Mouse (Mus musculus): ENCODE measurements around the gene Cebpg. TPM values are rescaled to one million over a fixed set of nuclear protein-coding genes. Genes with fewer than 3 reads are reported as not detected.

The Cebpg gene
- total and polyA plus RNA-seq, 3 experiments: 6.0 to 26.1 (median 21.9) TPM

- DNase-seq: peak; percentile 51 to 54
- Histone ChIP-seq H3K36me3 (ENCODE audit: control insufficient read depth, insufficient read depth, low read length) (no peaks in the 10 kb centered on the region), H3K4me1 (ENCODE audit: control insufficient read depth, insufficient read depth, low read length) (peaks cover 4% of the 10 kb centered on the region), H3K27ac (no peak overlapping the region), H3K79me2 (replicated peaks; ENCODE audit: control insufficient read depth, insufficient read depth, low read length) (no peaks in the 10 kb centered on the region), H3K27me3 (ENCODE audit: control insufficient read depth, insufficient read depth, low read length) (no peaks in the 10 kb centered on the region), H3K9ac (ENCODE audit: low read depth, low read length) (no peak overlapping the region), H3K4me3 (no peak overlapping the region)
- 60% methylated on average over 3 of the region's 3 CpGs for WGBS
- TF ChIP-seq POLR2A (IDR thresholded peaks at IDR 0.05; ENCODE audit: insufficient read depth, low read depth, low read length) (no peak), CTCF (IDR thresholded peaks at IDR 0.05) (peak; percentile 73), EP300 (IDR thresholded peaks at IDR 0.05; ENCODE audit: insufficient read depth, low read depth, low read length) (no peak)
- intact Hi-C loops (cut with DNase I): loop anchor here (1.0 to 2.0 kb wide), 5 partner anchors 16 to 238 kb away; partner anchors contain the start of gene Cebpa
Observed at GRCm38 (mm10) chr7:35026838-35027291, 29.5 kb downstream of the Cebpg start.

- Histone ChIP-seq H3K4me1 (ENCODE audit: control insufficient read depth, insufficient read depth, low read length) (peaks cover 4% of the 10 kb centered on the region), H3K27me3 (ENCODE audit: control insufficient read depth, insufficient read depth, low read length) (no peaks in the 10 kb centered on the region), H3K27ac (no peak overlapping the region), H3K36me3 (ENCODE audit: control insufficient read depth, insufficient read depth, low read length) (no peaks in the 10 kb centered on the region), H3K79me2 (replicated peaks; ENCODE audit: control insufficient read depth, insufficient read depth, low read length) (no peaks in the 10 kb centered on the region), H3K9ac (ENCODE audit: low read depth, low read length) (no peak overlapping the region), H3K4me3 (no peak overlapping the region)
- 77% methylated on average over 4 of the region's 4 CpGs for whole genome bisulfite sequencing
- no peak for DNase-seq
- intact Hi-C loops (cut with DNase I): loop anchor here (1.0 to 2.0 kb wide), 5 partner anchors 17 to 239 kb away; partner anchors contain the start of gene Cebpa
- TF ChIP-seq CTCF (IDR thresholded peaks at IDR 0.05) (no peak), POLR2A (IDR thresholded peaks at IDR 0.05; ENCODE audit: insufficient read depth, low read depth, low read length) (no peak), EP300 (IDR thresholded peaks at IDR 0.05; ENCODE audit: insufficient read depth, low read depth, low read length) (no peak)
Observed at GRCm38 (mm10) chr7:35026276-35026630, 30.1 kb downstream of the Cebpg start.

GRCm38 (mm10) chr7:35025409-35026275 lies 30.7 kb downstream of the Cebpg start:
- intact Hi-C loops (cut with DNase I): loop anchor here (1.0 to 2.0 kb wide), 5 partner anchors 17 to 239 kb away; partner anchors contain the start of gene Cebpa
- peak; percentile 82 for TF ChIP-seq EP300 (IDR thresholded peaks at IDR 0.05; ENCODE audit: insufficient read depth, low read depth, low read length)
- peak; percentile 98 for TF ChIP-seq CTCF (IDR thresholded peaks at IDR 0.05)
- TF ChIP-seq POLR2A (IDR thresholded peaks at IDR 0.05; ENCODE audit: insufficient read depth, low read depth, low read length): no peak
- Histone ChIP-seq H3K79me2 (replicated peaks; ENCODE audit: control insufficient read depth, insufficient read depth, low read length) (no peaks in the 10 kb centered on the region), H3K4me3 (no peak overlapping the region), H3K27me3 (ENCODE audit: control insufficient read depth, insufficient read depth, low read length) (no peaks in the 10 kb centered on the region), H3K4me1 (ENCODE audit: control insufficient read depth, insufficient read depth, low read length) (peaks cover 4% of the 10 kb centered on the region), H3K27ac (no peak overlapping the region), H3K9ac (ENCODE audit: low read depth, low read length) (no peak overlapping the region), H3K36me3 (ENCODE audit: control insufficient read depth, insufficient read depth, low read length) (no peaks in the 10 kb centered on the region)
- 46% methylated on average over 5 of the region's 5 CpGs for WGBS
- DNase-seq: peak; percentile 77 to 88

GRCm38 (mm10) chr7:35024426-35024825 lies 31.9 kb downstream of the Cebpg start:
- DNase-seq: no peak

GRCm38 (mm10) chr7:35023251-35023650 lies 33.1 kb downstream of the Cebpg start:
- H3K4me1 ChIP-seq (ENCODE audit: control insufficient read depth, insufficient read depth, low read length): no peaks in the 10 kb centered on the region; the same call in 1 of the 2 replicates
- TF ChIP-seq CTCF (IDR thresholded peaks at IDR 0.05) (no peak), POLR2A (IDR thresholded peaks at IDR 0.05; ENCODE audit: insufficient read depth, low read depth, low read length) (no peak), EP300 (IDR thresholded peaks at IDR 0.05; ENCODE audit: insufficient read depth, low read depth, low read length) (no peak)
- WGBS: 80% methylated on average over 4 of the region's 4 CpGs
- no peak for DNase-seq
- H3K27me3 ChIP-seq (ENCODE audit: control insufficient read depth, insufficient read depth, low read length): no peaks in the 10 kb centered on the region
- no peak overlapping the region for H3K9ac ChIP-seq (ENCODE audit: low read depth, low read length)
- intact Hi-C loops (cut with DNase I): no loop called here
- H3K27ac ChIP-seq: no peak overlapping the region
- no peak overlapping the region for H3K4me3 ChIP-seq
- H3K36me3 ChIP-seq (ENCODE audit: control insufficient read depth, insufficient read depth, low read length): no peaks in the 10 kb centered on the region
- no peaks in the 10 kb centered on the region for H3K79me2 ChIP-seq (replicated peaks; ENCODE audit: control insufficient read depth, insufficient read depth, low read length)

More at GRCm38 (mm10) chr7:35024426-35024825, 31.9 kb downstream of the Cebpg start:
- TF ChIP-seq CTCF (IDR thresholded peaks at IDR 0.05) (no peak), POLR2A (IDR thresholded peaks at IDR 0.05; ENCODE audit: insufficient read depth, low read depth, low read length) (no peak), EP300 (IDR thresholded peaks at IDR 0.05; ENCODE audit: insufficient read depth, low read depth, low read length) (no peak)
- intact Hi-C loops (cut with DNase I): no loop called here
- no peaks in the 10 kb centered on the region for H3K27me3 ChIP-seq (ENCODE audit: control insufficient read depth, insufficient read depth, low read length)
- no peaks in the 10 kb centered on the region for H3K36me3 ChIP-seq (ENCODE audit: control insufficient read depth, insufficient read depth, low read length)
- H3K4me1 ChIP-seq (ENCODE audit: control insufficient read depth, insufficient read depth, low read length): peaks cover 4% of the 10 kb centered on the region
- H3K79me2 ChIP-seq (replicated peaks; ENCODE audit: control insufficient read depth, insufficient read depth, low read length): no peaks in the 10 kb centered on the region
- no peak overlapping the region for H3K27ac ChIP-seq
- 89% methylated on average over 1 of the region's 1 CpGs for WGBS
- no peak overlapping the region for H3K4me3 ChIP-seq
- H3K9ac ChIP-seq (ENCODE audit: low read depth, low read length): no peak overlapping the region

GRCm38 (mm10) chr7:35021365-35021764 lies 35.0 kb downstream of the Cebpg start:
- Histone ChIP-seq H3K4me3 (no peak overlapping the region), H3K9ac (ENCODE audit: low read depth, low read length) (no peak overlapping the region), H3K36me3 (ENCODE audit: control insufficient read depth, insufficient read depth, low read length) (no peaks in the 10 kb centered on the region), H3K27ac (no peak overlapping the region), H3K4me1 (ENCODE audit: control insufficient read depth, insufficient read depth, low read length) (no peaks in the 10 kb centered on the region), H3K27me3 (ENCODE audit: control insufficient read depth, insufficient read depth, low read length) (no peaks in the 10 kb centered on the region), H3K79me2 (replicated peaks; ENCODE audit: control insufficient read depth, insufficient read depth, low read length) (no peaks in the 10 kb centered on the region)
- DNase-seq: no peak
- WGBS: 92% methylated on average over 10 of the region's 10 CpGs
- intact Hi-C loops (cut with DNase I): no loop called here
- TF ChIP-seq POLR2A (IDR thresholded peaks at IDR 0.05; ENCODE audit: insufficient read depth, low read depth, low read length): no peak
- no peak for TF ChIP-seq CTCF (IDR thresholded peaks at IDR 0.05)
- no peak for TF ChIP-seq EP300 (IDR thresholded peaks at IDR 0.05; ENCODE audit: insufficient read depth, low read depth, low read length)
